Mouse (Mus musculus) v-Abl transformed pro-B cells (cell line): Measurements from ENCODE around the gene Pop4.
"Not testable (repeated sequence)": the region's sequence is repeated elsewhere in the genome, so short reads cannot be mapped to it uniquely, and the experiment has no call there.

Source experiments
- in situ Hi-C, 2 experiments: fragments of 400-800 bp; cut with MboI; formaldehyde crosslinking; loops; one replicate each; pipeline ENCODE4 v1.15.1; 2025; ENCODE audit not compliant: unreplicated experiment in 2 of 2

Pop4 gene

GRCm38 (mm10) chr7:38270703-38271510 lies at the start of gene Pop4:
Gene Pop4, minus strand, starts transcription at chr7:38271423.
- in situ Hi-C loops, result loop anchor here (5.0 to 25.0 kb wide), 2 partner anchors 69 to 909 kb away; no protein-coding TSS in a partner anchor

GRCm38 (mm10) chr7:38320641-38321040 lies 49.4 kb upstream of the Pop4 start:
- in situ Hi-C loops, result no loop called here

- in situ Hi-C loops, result not testable (repeated sequence)
Measured at GRCm38 (mm10) chr7:38282192-38282591, 11.0 kb upstream of the Pop4 start.

GRCm38 (mm10) chr7:38272551-38272950 lies 1.3 kb upstream of the Pop4 start:
- in situ Hi-C loops, result loop anchor here (5.0 to 25.0 kb wide), 2 partner anchors 70 to 910 kb away; no protein-coding TSS in a partner anchor

- in situ Hi-C loops, result loop anchor here (5.0 to 25.0 kb wide), 2 partner anchors 70 to 910 kb away; no protein-coding TSS in a partner anchor
Measured at GRCm38 (mm10) chr7:38271859-38272258, 636 bp upstream of the Pop4 start.

- in situ Hi-C loops, result loop anchor here (5.0 to 25.0 kb wide), 2 partner anchors 69 to 909 kb away; no protein-coding TSS in a partner anchor
Measured at GRCm38 (mm10) chr7:38271511-38271811, 238 bp upstream of the Pop4 start.

GRCm38 (mm10) chr7:38267006-38267680 lies 4.1 kb downstream of the Pop4 start:
- in situ Hi-C loops, result loop anchor here in 1 of 2 experiments (25.0 kb wide), 1 partner anchor 905 kb away; no protein-coding TSS in a partner anchor

GRCm38 (mm10) chr7:38262406-38262805 lies 8.8 kb downstream of the Pop4 start:
- in situ Hi-C loops, result loop anchor here in 1 of 2 experiments (5.0 to 25.0 kb wide), 2 partner anchors 70 to 900 kb away; no protein-coding TSS in a partner anchor

GRCm38 (mm10) chr7:38259631-38260030 lies 11.6 kb downstream of the Pop4 start:
- in situ Hi-C loops, result loop anchor here in 1 of 2 experiments (5.0 to 25.0 kb wide), 2 partner anchors 67 to 897 kb away; no protein-coding TSS in a partner anchor

GRCm38 (mm10) chr7:38253441-38253840 lies 17.8 kb downstream of the Pop4 start:
- in situ Hi-C loops, result loop anchor here in 1 of 2 experiments (25.0 kb wide), 1 partner anchor 891 kb away; no protein-coding TSS in a partner anchor

GRCm38 (mm10) chr7:38251494-38252216 lies 19.6 kb downstream of the Pop4 start:
- in situ Hi-C loops, result loop anchor here in 1 of 2 experiments (25.0 kb wide), 1 partner anchor 889 kb away; no protein-coding TSS in a partner anchor

GRCm38 (mm10) chr7:38242417-38242816 lies 28.8 kb downstream of the Pop4 start:
- in situ Hi-C loops, result no loop called here

GRCm38 (mm10) chr7:38237140-38237539 lies 34.1 kb downstream of the Pop4 start:
- in situ Hi-C loops, result no loop called here

- in situ Hi-C loops, result no loop called here
Measured at GRCm38 (mm10) chr7:38236400-38237105, 34.7 kb downstream of the Pop4 start.

- in situ Hi-C loops, result no loop called here
Measured at GRCm38 (mm10) chr7:38230285-38230684, 40.9 kb downstream of the Pop4 start.

GRCm38 (mm10) chr7:38228329-38228728 lies 42.9 kb downstream of the Pop4 start:
- in situ Hi-C loops, result no loop called here

GRCm38 (mm10) chr7:38227900-38228298 lies 43.3 kb downstream of the Pop4 start, which contains the start of gene Plekhf1:
Gene Plekhf1, minus strand, starts transcription at chr7:38228016.
- in situ Hi-C loops, result no loop called here

GRCm38 (mm10) chr7:38227181-38227899 lies 43.9 kb downstream of the Pop4 start:
- in situ Hi-C loops, result no loop called here

- in situ Hi-C loops, result no loop called here
Measured at GRCm38 (mm10) chr7:38226226-38226625, 45.0 kb downstream of the Pop4 start.
